Mouse (Mus musculus): ENCODE results near the gene Cdkn1a. TPM values are rescaled to one million over a fixed set of nuclear protein-coding genes. Genes with fewer than 3 reads are reported as not detected.
A peak's percentile ranks its signal among the peaks of the same experiment; 100 is the strongest.
"Not testable (repeated sequence)": the region's sequence is repeated elsewhere in the genome, so short reads cannot be mapped to it uniquely, and the experiment has no call there.

The Cdkn1a gene
- total RNA-seq, 2 experiments from 2014 or later: 138 to 142 TPM

DNA sequence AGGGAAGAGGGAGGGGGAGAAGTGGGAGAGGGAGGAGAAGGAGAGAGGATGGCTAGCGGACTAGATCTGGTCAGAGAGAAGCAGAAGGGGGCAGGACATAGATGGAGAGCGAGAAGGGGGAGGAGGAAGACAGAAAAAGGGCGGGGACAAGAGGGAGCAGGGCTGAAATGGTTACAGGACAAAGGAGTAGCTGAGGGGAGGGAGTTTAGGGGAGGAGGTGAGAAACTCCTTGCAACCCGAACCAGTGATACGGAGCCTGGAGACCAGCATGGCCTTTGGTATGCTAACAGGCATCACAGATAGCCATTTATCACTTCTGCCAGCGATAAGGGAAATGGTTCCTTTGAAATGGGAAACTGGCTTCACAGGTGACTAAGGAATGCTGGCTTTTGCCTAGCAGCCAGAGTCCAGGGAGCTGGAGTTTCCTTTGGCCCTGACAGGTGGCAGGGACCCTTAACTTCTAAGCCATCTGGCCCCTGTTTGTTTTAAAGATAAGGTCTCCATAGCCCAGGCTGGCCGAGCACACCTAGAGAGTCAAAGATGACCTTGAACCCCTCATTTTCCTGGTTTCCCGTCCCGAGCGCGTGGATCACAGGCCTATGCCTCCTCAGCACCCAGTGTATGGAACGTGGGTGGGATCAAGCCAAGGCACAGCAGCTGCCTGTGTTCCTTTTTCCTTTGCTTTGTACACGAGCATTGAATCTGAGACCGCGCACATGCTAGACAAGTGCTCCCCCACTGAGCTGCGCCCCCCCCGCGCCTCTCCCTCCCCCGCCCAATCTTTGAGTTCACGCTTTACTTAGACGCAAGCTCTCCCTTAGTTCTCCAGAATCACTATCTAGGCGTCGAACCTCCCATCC is 9.8 kb upstream of the Cdkn1a start:
- no peak for DNase-seq (ENCODE audit: low spot score in 2 of 2)

DNA sequence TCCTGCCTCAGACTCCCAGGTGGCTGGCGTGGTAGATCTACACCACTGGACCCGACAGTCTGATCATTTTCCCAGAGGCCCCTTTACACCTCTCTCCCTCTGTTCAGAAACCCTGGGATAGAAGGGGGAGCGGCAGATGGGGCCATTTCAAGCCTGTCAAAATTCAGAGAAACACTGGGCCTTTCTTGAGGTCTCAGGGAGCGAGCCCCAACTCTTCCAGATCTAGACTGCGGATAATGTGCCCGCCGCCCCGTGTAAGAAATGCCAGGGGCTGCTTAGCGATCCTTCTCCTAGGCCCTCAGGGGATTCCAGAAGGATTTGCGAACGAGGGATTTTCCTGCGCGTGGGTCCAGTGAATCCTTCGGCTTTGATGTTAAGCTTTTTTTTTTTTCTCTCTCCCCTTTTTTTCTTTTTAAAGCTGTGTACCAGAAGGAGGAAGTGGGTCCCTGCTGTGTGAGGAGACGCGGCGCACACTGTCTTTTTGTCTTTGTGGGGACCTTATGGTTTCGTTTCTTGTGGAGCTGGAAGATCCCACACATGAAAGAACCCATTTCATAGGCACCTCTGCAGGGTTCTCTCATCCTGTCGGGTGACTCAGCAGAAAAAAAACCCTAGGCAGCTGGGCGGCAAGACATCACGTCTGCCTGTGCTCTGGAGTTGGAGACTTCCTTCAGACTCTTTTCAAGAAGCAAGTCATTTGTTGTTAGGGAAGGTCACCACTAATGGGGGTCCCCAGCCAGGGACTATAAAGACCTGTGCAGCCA is 9.0 kb upstream of the Cdkn1a start:
- DNase-seq (ENCODE audit: low spot score in 2 of 2): no peak

DNA sequence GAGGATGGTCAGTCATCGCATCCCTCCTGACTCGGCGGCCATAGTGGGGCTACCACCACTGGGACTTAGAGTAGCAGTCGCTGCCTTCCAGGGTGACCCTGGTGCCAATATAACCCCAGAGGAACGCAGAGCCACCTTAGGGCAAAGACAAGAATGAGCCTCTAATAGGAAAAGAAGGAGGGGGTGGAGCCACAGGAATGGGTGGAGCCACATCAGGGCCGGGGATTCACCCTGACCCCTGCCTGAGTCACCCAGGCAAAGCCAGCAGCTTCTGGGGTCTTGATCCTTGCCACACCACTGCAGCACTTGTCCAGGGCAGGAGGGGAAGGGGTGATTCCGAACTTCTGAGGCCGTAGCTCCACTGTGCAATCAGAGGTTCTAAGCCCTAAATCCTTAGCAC is 7.2 kb upstream of the Cdkn1a start:
- no peak for DNase-seq (ENCODE audit: low spot score in 2 of 2)

DNA sequence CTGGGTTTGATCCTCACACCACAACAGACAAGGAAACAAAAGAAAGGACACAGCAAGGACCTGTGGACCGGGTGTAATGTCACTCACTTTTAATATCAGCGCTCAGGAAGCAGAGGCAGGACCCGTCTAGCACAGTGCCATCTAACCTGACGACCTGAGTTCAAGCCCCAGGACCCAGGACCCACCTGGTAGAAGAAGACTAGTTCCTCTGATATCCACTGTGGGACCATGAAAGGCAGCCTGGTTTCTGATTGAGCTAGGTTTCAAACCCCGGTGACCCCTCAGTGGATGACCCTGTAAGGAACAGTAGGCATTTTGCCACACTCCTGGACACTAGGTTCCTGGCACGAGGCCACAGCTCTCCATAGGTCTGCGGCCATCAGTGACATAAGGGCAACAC is 6.1 kb upstream of the Cdkn1a start:
- DNase-seq (ENCODE audit: low spot score in 2 of 2): no peak

DNA sequence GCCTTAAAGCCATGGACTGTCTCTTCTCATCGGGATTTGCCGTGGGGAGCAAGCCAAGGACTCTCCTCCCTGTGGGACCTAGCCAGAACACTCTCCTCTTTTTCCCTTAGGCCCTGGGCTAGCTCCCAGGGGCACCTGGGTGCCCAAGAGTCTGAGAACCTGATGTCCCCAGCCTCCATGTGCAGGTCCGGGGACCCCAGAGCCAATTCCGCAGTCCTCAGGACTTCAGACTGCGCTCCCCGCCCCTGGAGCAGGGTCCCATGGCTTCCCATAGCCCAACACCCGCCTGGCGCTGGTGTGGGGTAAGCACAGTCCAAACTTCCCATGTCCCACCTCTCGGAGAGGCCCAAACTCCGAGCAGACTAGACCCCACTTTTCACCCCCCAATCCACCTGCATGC is 5.5 kb upstream of the Cdkn1a start:
- DNase-seq (ENCODE audit: low spot score in 2 of 2): no peak

DNA sequence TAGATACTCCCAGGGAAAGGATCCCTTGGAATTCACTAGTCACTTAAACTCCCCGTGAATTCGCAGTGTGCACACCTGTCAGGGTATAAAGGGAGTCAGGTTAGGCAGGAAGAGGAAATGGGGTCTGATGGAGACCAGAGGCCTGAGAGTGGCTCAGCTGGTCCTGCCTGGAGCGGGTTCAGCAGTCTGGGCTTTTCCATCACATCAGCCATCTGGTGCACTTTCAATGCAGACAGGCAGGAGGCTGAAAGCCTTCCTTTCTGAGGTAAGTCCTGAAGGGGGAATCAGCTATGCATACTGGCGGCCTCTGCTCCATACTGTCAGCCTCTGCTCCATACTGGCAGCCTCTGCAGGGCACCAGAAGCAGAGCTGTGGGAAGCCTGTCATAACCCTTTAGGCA is 3.9 kb upstream of the Cdkn1a start:
- DNase-seq (ENCODE audit: low spot score in 2 of 2): no peak

DNA sequence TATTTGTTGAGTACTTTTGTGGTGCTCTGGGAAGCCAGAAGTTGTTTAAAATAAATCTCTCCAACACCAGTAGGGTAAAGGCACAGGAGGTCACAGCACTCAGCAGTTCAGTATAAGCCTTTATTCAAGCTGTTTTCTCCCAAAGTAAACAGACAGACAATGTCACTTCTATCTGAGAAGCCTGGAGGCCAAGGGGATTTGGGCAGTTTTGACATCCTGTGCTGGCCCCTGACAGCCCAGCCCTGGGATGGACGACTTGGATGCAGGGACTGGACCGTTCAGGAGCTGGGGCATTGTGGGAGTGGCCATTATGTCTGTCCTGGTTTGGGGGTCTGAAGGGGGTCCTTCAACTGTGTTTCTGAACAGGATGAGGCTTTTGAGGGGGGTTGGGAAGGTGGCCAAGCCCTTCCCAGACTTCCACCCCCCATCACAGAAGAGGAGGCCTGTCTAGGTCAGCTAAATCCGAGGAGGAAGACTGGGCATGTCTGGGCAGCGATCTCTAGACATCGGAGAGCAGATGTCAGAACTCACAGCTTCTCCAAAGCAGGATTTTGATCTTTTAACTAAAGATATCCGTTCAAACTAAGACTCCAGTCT is 670 bp downstream of the Cdkn1a start:
- DNase-seq (ENCODE audit: low spot score in 2 of 2): no peak

DNA sequence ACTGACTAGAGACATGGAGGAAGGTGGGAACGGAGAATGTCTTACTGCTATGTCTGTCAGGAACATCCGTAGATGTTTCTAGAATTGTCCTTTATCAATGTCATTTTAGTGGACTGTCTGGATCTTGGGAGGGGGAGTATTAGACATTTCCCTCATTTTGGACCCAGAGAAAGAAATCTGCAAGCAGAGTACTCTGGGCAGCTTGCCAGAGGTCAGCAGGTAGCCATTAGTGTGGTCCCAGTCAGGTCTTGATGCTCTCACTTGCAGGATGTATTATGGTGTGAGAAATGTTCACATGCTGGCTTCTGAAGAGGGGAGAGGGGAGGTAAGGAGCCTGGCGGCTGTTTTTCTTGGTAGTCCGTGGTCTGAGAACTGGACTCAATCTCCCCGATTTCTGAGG is 1.7 kb downstream of the Cdkn1a start:
- no peak for DNase-seq (ENCODE audit: low spot score in 2 of 2)

DNA sequence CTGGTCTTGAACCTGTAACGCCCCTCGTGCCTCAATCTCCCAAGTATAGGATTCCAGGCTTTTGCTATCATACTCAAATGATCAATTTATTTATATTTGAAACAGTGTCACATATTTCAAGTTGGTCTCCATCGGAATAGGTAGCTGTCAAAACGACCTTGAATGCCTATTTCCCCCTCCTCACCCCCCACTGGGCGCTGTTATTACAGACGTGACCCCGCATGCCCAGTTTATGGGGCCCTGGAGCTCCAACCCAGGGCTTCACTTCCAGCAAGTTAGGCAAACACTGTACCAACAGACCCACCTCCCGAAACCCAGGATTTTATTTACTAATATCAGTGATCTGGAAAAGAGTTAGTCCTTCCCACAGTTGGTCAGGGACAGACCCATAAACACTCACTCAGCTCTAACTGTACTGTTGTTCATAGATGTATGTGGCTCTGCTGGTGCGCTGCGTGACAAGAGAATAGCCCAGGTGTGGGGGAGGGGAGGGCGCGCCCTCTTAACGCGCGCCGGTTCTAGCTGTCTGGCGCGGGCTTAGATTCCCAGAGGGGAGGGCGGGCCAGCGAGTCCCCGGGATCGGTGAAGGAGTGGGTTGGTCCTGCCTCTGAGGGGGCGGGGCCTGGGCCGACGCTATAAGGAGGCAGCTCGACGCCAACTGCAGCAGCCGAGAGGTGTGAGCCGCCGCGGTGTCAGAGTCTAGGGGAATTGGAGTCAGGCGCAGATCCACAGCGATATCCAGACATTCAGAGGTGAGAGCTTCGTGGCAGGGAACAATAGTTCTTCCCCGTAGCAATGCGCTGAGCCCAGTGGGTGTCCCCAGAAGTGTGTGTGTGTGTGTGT is 2.6 kb downstream of the Cdkn1a start:
- DNase-seq (ENCODE audit: low spot score in 2 of 2): peak; percentile 61 to 84

DNA sequence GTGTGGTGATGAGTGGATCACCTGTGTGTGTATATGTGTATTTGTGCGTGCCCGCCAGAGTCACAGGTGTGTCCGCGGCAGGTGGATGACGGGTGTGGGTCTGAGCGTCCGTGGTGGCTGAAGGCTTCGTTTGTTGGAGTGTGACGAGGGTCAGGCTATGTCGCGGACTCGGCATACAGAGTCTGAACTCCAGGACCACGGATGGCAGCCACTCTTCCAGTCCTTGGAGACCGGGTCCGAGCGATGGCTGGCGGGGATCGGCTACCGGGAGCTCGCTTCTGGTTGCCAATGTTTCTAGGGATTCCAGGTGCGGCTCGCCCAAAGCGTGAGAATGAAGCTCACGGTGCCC is 3.2 kb downstream of the Cdkn1a start:
- DNase-seq (ENCODE audit: low spot score in 2 of 2): no peak

DNA sequence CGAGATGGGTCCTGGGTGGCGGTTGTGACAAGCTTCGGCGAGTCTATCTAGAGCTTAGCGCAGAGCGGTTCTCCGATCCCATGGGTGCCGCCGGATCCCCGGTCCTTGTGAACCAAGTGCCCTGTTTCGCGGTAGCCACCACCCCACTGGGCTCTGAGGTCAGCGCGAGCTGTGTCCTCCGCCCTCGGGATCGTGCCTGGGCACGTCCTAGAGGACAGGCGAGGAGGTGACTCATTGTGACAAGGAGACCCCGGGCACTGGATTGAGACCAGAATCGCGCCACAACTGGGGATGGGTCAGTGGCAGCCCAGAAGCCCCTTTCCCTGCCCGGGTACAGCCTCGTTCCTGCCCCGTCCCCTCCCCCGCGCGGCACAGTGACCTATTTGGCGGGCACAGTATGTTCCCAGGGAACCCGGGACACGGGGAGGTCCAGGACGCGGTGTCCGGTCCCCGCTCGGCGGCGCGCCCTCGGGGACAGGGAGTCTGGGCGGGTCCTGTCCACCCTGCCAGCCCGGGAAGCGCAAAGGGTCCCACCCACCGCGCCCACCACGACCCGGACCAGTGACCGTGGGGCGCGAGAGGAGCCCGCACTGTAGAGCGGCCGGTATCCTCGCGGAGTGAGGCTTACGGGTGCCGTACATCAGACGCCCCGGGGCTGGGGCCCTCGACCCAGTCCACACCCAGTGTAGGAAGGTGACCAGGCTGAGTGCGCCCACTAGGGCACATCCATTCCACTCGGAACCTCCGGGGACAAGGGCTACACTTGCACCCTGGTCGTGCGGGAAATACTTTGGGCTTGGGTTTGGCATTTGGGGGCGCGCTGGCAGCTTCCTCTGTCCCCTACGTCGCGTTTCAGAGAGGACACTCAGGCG is 3.8 kb downstream of the Cdkn1a start:
- peak; percentile 59 to 72 for DNase-seq (ENCODE audit: low spot score in 2 of 2)

DNA sequence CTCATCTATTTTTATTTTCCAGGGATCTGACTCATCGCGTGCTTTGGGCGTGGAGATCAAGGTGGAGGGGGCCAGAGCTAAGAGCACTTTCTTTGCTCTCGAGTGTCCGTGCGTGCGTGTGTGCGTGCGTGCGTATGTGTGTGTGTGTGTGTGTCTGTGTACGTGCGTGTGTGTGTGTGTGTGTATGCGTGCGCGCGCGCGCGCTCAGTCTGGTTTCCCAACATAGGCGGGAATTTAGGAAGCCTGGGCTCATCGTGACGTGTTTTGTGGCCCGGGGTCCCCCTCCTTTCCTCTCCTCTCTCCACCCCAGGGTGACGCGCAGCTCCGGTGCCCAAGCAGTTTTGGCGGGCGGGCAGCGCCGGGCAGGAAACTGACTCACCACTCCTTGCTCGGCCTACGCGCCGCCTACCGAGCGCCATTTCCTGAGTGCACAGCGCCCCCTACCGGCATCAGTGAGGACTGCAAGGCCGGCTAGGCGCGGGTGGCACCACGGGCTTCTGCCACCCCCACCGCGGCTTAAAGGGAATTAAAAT is 4.5 kb downstream of the Cdkn1a start:
- DNase-seq (ENCODE audit: low spot score in 2 of 2): peak; percentile 93 to 94

DNA sequence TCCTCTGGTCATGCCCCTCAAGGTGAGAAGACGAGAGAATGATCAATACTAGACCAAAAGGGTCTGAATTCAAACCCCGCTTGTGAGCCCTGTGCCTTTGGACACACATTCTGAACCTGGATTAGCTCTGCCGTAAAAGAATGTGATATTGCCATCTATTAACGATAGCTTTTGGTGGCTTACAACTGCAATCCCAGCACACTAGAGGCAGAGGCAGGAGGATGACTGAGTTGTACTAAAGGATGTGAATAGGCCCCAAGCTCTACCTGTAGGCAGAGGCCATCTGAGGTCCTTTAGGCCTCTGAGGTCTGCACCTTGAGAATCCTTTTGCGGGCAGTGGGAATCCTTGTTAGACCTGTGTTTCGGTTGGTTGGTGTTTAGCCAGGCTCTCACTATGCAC is 5.5 kb downstream of the Cdkn1a start:
- DNase-seq (ENCODE audit: low spot score in 2 of 2): no peak

DNA sequence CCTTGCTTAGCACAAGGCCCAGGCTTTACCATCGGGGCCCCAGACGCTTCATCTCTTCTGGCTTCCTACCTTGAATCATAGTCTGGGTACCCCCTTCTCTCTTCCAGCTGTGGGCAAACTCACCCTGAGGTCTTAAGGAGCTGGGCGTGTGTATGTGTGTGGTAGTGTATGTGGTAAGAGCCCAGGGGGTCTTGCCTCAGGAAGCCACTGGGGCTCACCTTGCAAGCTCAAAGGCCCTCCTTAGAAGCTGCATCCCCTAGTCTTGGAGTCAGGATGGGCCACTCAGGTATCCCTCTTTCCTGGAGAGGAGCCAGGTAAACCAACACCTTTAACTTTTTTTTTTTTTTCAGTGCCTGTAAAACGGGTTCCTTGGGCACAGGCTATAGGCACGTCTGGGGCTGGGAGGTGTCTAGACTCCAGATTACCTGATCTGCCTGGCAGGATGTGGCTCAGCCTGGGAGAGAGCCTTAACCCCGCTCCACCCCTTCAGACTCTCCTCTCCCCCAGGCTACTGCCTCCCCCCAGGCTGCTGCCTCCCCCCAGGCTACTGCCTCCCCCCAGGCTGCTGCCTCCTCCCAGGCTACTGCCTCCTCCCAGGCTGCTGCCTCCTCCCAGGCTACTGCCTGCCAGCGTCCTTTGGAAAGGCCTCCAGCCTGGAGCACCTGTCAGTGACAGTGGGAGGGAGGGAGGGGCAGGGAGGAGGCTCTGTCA is 6.2 kb downstream of the Cdkn1a start:
- DNase-seq (ENCODE audit: low spot score in 2 of 2): peak in 1 of 2 experiments; percentile 11

DNA sequence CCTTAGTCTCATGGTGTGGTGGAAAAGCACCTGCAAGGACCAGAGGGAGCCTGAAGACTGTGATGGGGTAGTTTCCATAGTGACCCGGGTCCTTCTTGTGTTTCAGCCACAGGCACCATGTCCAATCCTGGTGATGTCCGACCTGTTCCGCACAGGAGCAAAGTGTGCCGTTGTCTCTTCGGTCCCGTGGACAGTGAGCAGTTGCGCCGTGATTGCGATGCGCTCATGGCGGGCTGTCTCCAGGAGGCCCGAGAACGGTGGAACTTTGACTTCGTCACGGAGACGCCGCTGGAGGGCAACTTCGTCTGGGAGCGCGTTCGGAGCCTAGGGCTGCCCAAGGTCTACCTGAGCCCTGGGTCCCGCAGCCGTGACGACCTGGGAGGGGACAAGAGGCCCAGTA is 7.5 kb downstream of the Cdkn1a start:
- DNase-seq (ENCODE audit: low spot score in 2 of 2): no peak

DNA sequence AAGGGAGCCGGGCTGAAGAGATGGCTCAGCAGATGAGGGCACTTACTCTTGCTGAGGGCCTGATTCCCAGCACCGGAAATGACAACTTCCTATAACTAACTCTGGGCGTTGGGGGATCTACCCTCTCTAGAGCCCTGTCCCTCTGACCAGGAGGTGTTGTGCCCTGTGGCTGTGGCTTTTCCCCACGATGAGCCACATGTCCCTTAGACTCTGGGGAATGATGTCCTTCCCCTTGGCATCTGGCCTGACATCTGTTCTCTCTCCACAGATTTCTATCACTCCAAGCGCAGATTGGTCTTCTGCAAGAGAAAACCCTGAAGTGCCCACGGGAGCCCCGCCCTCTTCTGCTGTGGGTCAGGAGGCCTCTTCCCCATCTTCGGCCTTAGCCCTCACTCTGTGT is 8.3 kb downstream of the Cdkn1a start:
- peak in 1 of 2 experiments; percentile 8 for DNase-seq (ENCODE audit: low spot score in 2 of 2)

DNA sequence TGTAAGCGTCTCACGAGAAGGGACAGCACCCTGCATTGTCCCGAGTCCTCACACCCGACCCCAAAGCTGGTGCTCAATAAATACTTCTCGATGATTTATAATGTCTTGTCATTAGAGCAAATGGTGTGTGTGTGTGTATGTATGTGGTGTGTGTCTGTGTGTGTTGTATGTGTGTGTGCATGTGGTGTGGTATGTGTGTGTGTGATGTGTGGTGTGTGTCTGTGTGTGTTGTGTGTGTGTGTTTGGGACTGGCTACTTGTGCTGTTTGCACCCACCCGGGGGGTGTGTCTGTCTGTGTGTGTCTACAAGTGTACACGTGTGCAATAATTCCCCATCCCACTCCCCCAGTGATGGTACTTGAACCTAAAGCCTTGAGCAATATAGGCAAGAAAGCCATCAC is 9.9 kb downstream of the Cdkn1a start:
- DNase-seq (ENCODE audit: low spot score in 2 of 2): peak in 1 of 2 experiments; percentile 12

DNA sequence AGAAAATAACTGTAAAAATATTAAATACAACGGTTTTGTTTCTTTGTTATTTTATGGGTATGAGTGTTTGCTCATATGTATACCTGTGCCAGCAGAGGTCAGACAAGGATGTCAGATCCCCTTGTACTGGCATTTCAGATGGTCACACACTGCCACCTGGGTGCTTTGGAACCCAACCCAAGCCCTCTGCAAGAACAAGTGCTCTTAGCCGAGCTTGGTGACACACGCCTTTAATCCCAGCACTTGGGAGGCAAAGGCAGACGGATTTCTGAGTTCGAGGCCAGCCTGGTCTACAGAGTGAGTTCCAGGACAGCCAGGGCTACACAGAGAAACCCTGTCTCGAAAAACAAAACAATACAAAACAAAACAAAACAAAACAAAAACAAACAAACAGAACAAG is 19.6 kb downstream of the Cdkn1a start:
- not testable (repeated sequence) for DNase-seq (ENCODE audit: low spot score in 2 of 2)

DNA sequence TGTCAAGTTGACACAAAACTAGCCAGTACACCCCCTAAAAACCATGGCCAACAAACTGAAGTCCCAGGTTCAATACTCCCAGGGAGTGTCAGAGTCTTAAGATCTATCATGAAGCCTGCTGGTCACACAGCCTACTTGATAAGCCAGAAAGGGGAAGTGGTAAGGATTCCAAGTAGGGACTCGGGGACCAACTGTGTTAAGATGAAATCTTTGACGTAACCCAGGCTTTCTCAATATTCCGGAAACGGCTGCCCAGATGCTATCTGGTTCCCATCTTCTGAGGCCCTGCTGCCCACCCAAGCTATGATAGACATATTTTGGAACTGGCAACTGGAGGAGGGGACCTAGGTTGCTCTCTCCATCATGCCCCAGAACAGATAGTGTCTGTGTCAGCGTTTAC is 20.6 kb downstream of the Cdkn1a start:
- no peak for DNase-seq (ENCODE audit: low spot score in 2 of 2)
